Mouse (Mus musculus) G1E (cell line): ENCODE data around the gene Arhgef7.

Source experiments
- CTCF ChIP-seq: IDR thresholded peaks from 2 replicates; pipeline ENCODE4 v1.5.1; 2012; ENCODE audit warnings: low read depth, low read length, inconsistent platforms, mixed read lengths
- GATA1 ChIP-seq: IDR thresholded peaks from 2 replicates; pipeline ENCODE4 v1.6.1; 2012; ENCODE audit warnings: borderline replicate concordance, low read length, inconsistent platforms, mixed read lengths

GRCm38 (mm10) chr8:11770521-11771080 is 43.1 kb downstream of the Arhgef7 start:
- TF ChIP-seq GATA1 (no peak), CTCF (no peak)
